In the genomic region with DNA sequence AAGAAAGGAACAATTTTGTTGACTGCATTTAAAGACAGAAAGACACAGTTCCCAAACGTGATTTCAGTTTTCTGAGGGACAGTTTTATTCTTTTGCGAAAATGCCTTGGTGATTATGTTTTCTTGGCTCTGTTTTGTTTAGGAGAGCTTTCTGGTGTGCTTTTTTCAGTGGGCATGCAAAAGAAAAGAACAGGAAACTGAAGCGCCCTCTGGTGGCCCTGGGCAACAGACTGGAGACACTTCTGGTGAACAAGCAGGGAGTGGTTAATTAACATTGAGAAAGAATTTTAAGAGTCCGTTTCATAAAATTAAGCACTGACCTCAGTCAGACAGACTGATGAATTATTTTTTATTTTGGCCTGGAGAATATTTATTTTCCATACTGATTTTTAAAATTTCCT, we compare ENCODE assay signal across 9 mouse cellular contexts. TPM values are rescaled to one million over a fixed set of nuclear protein-coding genes. Genes with fewer than 3 reads are reported as not detected.
A peak's percentile ranks its signal among the peaks of the same experiment; 100 is the strongest.
DNase-seq lines count a peak whose midpoint lies in the region; ATAC-seq lines count a peak whose summit lies in the region.
"Had no signal": no experiment of that assay in that cellular context is flagged by ENCODE, and none has a peak within 500 bp of the region (broad histone marks: within the 10 kb centered on the region; RNA-seq: fewer than 3 reads in every experiment).

No protein-coding gene starts in this region.

- 36% methylated on average over 4 of the region's 4 CpGs for WGBS in embryonic facial prominence, embryonic 14.5 days

- H3K9ac ChIP-seq in embryonic facial prominence, embryonic 14.5 days (ENCODE audit: low read depth, low read length), result no peak overlapping the region
- H3K9ac ChIP-seq: limb, embryonic 12.5 days had no signal

- H3K4me3 ChIP-seq in embryonic facial prominence, embryonic 14.5 days (ENCODE audit: low read depth, low read length), result no peak overlapping the region
- H3K4me3 ChIP-seq: limb, embryonic 12.5 days had no signal

- H3K36me3 ChIP-seq in embryonic facial prominence, embryonic 14.5 days (ENCODE audit: control insufficient read depth, insufficient read depth, low read length), result no peaks in the 10 kb centered on the region
- H3K36me3 ChIP-seq: limb, embryonic 12.5 days had no signal

- H3K27ac ChIP-seq in embryonic facial prominence, embryonic 14.5 days (replicated peaks; ENCODE audit: low read depth, low read length), result no peak overlapping the region
- H3K27ac ChIP-seq: limb, embryonic 12.5 days had no signal

- no peaks in the 10 kb centered on the region for H3K27me3 ChIP-seq in embryonic facial prominence, embryonic 14.5 days (replicated peaks; ENCODE audit: control insufficient read depth, insufficient read depth, low read length)
- H3K27me3 ChIP-seq: limb, embryonic 12.5 days had no signal

- DNase-seq in cerebellum, adult 11-12 months, result peak; percentile 4
- no peak for DNase-seq in cerebellum, adult 9-11 months
- DNase-seq in 3T3-L1 (ENCODE audit: low read depth, low spot score), result peak; percentile 70
- peak; percentile 78 for DNase-seq in adrenal gland, postnatal 14 days
- peak; percentile 53 for DNase-seq in embryonic facial prominence, embryonic 14.5 days (ENCODE audit: low spot score)
- peak; percentile 83 to 85 for DNase-seq in kidney, postnatal 4 days
- peak; percentile 43 for DNase-seq in lung, postnatal 25 days (ENCODE audit: low spot score)
- DNase-seq in spleen, postnatal 14 days (ENCODE audit: low spot score in 2 of 2), result peak; percentile 13 to 38

- H3K4me1 ChIP-seq in embryonic facial prominence, embryonic 14.5 days (ENCODE audit: control insufficient read depth, insufficient read depth, low read length), result no peaks in the 10 kb centered on the region
- H3K4me1 ChIP-seq: limb, embryonic 12.5 days had no signal

- no peaks in the 10 kb centered on the region for H3K9me3 ChIP-seq in embryonic facial prominence, embryonic 14.5 days (ENCODE audit: control insufficient read depth, low read length)
- H3K9me3 ChIP-seq: limb, embryonic 12.5 days had no signal

- no peak overlapping the region for H3K4me2 ChIP-seq in embryonic facial prominence, embryonic 14.5 days (ENCODE audit: low read depth, low read length)
- H3K4me2 ChIP-seq: limb, embryonic 12.5 days had no signal

- no peak for ATAC-seq in embryonic facial prominence, embryonic 14.5 days (ENCODE audit: low read depth)

RNA-seq across cellular contexts. Expression of a gene that starts 25.1 kb away (rescaled TPM):
- total RNA-seq in adrenal gland, postnatal 14 days (2021), result 6.2 and 6.8 TPM in 2 replicates
- 15.0 and 15.7 TPM in 2 replicates for polyA plus RNA-seq in embryonic facial prominence, embryonic 14.5 days (2014; fragmentation: Nextera tagmentation; extraction: Ambion mirVana)
